Mouse (Mus musculus): ENCODE measurements around the gene Ccdc73.

The Ccdc73 gene

GRCm38 (mm10) chr2:105030505-105030904 lies 162.9 kb downstream of the Ccdc73 start:
- DNase-seq, result no peak

DNA sequence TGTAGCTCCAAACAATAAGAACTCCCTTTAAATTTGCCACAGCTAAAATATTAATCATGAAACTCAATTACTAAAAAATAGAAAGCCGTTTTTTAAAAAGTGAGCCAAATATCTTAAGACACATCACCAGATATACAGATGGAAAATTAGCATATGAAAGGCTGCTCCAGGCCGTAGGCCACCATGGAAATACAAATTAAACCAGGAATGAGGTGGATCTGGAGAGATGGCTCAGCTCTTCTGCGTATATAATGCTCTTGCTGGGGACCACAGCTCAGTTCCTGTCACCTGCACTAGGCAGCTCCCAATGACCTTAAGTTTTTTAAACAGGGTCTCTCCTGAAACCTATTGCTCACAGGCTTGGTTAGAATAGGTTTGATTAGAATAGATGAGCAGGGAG lies 166.5 kb downstream of the Ccdc73 start:
- no peak for DNase-seq

DNA sequence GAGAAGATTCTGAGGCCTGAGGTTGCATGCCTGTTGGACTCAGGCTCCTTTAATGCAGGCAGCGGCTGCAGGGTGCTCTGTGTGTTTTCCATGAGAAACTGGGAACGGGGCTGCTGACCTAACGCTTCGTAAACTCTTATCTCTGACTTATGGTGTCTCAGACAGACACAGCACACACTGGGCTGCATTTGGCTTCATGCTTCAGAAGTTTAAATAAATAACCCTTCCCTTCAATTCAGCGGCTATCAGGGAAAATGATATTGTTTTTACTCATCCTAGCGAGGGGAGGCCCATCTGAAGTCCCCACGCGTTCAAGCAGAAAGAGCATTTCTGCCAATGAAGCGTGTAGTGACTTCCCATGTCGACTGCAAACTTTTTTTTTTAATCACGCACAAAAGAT lies 168.4 kb downstream of the Ccdc73 start:
- no peak for DNase-seq

GRCm38 (mm10) chr2:105036401-105037070 lies 168.9 kb downstream of the Ccdc73 start:
- no peak for DNase-seq

- no peak for DNase-seq
Observed at GRCm38 (mm10) chr2:105037956-105038569, 170.5 kb downstream of the Ccdc73 start.

DNA sequence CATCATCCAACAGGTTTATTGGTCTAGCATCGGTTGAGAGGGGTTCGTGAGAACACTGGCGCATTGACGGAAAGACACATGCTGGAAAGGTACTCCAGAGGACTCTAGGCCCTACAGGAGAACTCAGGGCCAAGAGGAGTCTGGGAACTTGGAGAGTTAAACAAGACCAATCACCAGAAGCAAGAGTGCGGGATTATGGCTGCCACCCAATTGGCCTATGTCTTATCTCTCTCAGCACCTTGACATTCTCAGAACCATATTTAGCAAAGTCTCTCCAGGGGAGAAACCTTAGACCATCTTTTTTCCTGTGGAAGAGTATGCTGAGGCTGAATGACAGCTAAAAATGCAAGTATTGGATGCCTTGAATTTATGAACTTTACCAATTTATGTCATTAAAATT lies 171.3 kb downstream of the Ccdc73 start:
- DNase-seq, result no peak

DNA sequence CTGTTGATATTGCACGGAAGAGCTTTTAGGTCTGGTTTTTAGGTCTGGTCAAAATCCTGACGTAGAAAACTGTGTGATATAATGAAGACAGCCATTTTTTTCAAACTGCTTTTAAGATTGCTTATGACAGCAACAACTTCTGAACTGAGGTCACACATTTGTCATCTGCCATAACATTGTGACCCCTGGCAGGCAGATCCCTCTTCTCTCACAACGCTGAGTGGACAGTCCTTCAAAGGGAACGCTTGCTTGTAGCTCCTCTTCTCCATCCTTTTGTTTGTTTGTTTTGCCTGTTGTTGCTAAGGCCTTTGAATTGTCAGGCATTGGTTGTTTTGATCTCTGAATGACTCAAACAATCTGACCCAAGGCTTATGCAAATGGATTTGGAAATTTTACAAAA lies 173.3 kb downstream of the Ccdc73 start:
- DNase-seq, result no peak

DNA sequence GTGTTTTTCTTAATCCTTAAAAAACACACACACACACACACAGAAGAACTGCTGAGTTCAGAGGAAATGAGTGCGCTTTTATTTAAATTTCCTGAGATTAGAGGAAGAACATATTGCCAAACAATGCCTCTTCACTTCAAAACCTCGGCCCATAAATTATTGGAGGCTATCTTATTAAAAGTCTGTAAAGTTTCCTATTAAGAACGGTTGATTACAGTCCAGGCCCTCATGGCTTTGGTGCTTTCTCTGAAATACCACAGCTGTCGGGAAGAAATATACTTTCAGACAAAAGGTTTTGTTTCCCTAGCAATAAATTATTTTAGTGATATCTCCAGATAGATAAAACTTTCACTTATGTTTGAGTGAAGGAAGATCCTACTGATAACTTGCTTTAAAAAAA lies 175.5 kb downstream of the Ccdc73 start:
- DNase-seq, result no peak

DNA sequence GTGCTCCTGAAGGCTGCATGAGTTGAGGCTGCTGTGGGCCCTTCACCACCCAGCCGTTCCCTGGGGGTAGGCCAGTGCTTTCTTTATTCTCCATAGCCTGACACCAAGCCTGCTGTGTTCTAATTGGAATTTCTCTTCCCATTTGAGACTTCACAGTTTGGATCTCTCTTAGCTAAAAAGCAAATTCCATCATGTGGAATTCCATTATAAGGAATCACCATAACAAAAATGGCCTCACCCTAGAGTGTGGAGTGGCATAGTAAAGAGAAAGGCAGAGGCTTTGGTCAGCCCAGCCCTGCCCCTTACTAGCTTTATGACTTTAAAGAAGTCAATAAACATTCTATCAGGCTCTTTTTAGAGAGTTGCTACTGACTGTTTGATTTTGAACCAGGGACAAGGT lies 180.7 kb downstream of the Ccdc73 start:
- DNase-seq, result no peak

DNA sequence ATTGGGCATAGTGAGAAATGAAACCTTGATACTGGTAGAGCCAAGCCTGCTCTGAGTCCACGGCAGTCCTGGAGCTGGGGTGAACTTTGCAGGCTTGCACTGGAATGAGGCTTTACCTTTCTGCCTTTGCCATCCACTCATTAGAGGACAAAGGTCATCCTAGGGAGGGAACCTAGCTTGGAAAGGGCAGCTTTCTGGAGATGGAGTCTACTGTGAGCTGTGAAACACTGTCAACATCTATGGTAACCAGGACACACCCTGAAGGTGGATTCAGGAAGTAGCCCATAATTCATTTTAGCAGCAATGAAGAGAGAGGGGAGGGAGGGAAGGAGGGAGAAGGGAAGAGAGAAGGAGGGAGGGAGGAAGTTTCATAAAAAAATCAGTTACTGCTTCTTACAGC lies 187.9 kb downstream of the Ccdc73 start:
- no peak for DNase-seq

DNA sequence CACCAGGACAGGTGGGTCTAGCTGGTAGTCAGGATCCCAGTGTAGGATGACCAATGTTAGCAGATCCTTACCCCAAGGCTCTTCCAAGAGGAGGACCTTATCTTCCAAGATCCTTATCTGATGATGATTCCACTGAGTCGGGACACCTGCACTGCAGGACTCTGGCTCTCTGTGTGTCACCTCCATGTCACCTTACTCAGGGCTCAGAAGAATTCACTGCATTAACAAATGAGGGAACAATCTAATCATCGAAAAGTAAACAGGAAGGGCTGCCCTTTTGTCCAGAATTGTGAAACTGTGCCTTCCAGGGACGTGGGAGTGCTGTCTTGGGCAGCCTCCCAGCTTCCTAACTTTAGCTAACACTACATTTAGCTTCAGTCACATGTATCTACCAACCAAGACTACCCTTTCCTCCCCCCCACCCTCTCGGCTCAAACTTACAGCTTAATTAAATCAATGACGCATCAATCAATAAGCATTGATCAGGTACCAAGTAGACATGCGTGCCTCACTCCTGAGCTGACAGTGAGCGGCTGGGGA lies 191.0 kb downstream of the Ccdc73 start:
- no peak for DNase-seq

GRCm38 (mm10) chr2:105062741-105063372 lies 195.3 kb downstream of the Ccdc73 start:
- DNase-seq, result no peak

All from cerebellum, adult 9-10 months (tissue).